In the genomic region with DNA sequence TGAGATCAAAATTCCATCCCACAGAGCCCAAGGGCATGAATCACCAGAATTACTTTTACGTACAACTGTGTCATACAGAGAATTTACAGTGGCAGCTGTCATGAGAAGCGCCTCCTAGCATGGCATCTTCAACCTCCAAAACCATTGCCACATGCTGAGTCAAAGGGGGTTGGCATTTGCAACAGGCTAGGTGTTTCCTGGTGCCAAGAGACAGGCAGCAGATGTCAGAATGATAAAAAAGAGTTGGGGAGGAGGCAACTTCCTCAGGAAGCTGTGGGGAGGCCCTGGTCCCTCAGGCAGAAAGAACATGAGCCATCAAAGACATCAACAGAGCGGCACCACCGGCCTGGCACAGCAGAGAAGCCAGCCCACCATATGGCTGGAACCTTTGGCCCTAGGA, we compare ENCODE assay signal across 10 mouse cellular contexts.
DNase-seq lines count a peak whose midpoint lies in the region; ATAC-seq lines count a peak whose summit lies in the region.
"Had no signal": no experiment of that assay in that cellular context is flagged by ENCODE, and none has a peak within 500 bp of the region (broad histone marks: within the 10 kb centered on the region; RNA-seq: fewer than 3 reads in every experiment).

No protein-coding gene starts in this region.

- H3K4me3 ChIP-seq in megakaryocyte, embryonic 14.5 days (replicated peaks) = peak overlapping the region; percentile 42
- H3K4me3 ChIP-seq in neural tube, embryonic 15.5 days (replicated peaks) = no peak overlapping the region
- H3K4me3 ChIP-seq: embryonic facial prominence, embryonic 15.5 days had no signal

- H3K4me1 ChIP-seq in megakaryocyte, embryonic 14.5 days = peaks cover 67% of the 10 kb centered on the region
- H3K4me1 ChIP-seq in neural tube, embryonic 15.5 days = no peaks in the 10 kb centered on the region
- H3K4me1 ChIP-seq: embryonic facial prominence, embryonic 15.5 days had no signal

- intact Hi-C loops in left cerebral cortex, postnatal 4 days (cut with DNase I) = no loop called here

- H3K9me3 ChIP-seq in megakaryocyte, embryonic 14.5 days = no peaks in the 10 kb centered on the region
- no peaks in the 10 kb centered on the region for H3K9me3 ChIP-seq in neural tube, embryonic 15.5 days (replicated peaks)
- H3K9me3 ChIP-seq: embryonic facial prominence, embryonic 15.5 days had no signal

- H3K27ac ChIP-seq in neural tube, embryonic 15.5 days (replicated peaks) = no peak overlapping the region
- H3K27ac ChIP-seq: embryonic facial prominence, embryonic 15.5 days had no signal

- ATAC-seq in neural tube, embryonic 15.5 days (ENCODE audit: low FRiP score) = no peak

- no peaks in the 10 kb centered on the region for H3K27me3 ChIP-seq in megakaryocyte, embryonic 14.5 days (replicated peaks)
- H3K27me3 ChIP-seq in neural tube, embryonic 15.5 days (replicated peaks) = no peaks in the 10 kb centered on the region
- H3K27me3 ChIP-seq: embryonic facial prominence, embryonic 15.5 days had no signal

- peaks cover 5% of the 10 kb centered on the region for H3K36me3 ChIP-seq in megakaryocyte, embryonic 14.5 days (replicated peaks; ENCODE audit: low read length)
- H3K36me3 ChIP-seq in neural tube, embryonic 15.5 days = no peaks in the 10 kb centered on the region
- H3K36me3 ChIP-seq: embryonic facial prominence, embryonic 15.5 days had no signal

- DNase-seq in left cerebral cortex, postnatal 4 days = peak; percentile 57
- DNase-seq in left cerebral cortex, adult 9 months (ENCODE audit: low spot score in 2 of 2) = no peak
- DNase-seq in c-Kit-positive CD71-negative TER-119-negative erythroid progenitor cells, embryonic 14.5 days (ENCODE audit: low read depth) = peak; percentile 56
- DNase-seq in thymus, postnatal 36 days = peak; percentile 74 to 84
- DNase-seq in adipocyte (ENCODE audit: low spot score) = no peak
- DNase-seq in left cerebral cortex, adult 11 months (ENCODE audit: low spot score) = no peak
- DNase-seq: heart, postnatal 4 days had no signal

- 79% methylated on average over 4 of the region's 4 CpGs for WGBS in neural tube, embryonic 15.5 days

- no peak overlapping the region for H3K9ac ChIP-seq in neural tube, embryonic 15.5 days (replicated peaks)
- H3K9ac ChIP-seq: embryonic facial prominence, embryonic 15.5 days had no signal

- no peak overlapping the region for H3K4me2 ChIP-seq in neural tube, embryonic 15.5 days
- H3K4me2 ChIP-seq: embryonic facial prominence, embryonic 15.5 days had no signal

Comparison
In these comparisons a context has a peak if more than half of its experiments do, and no peak if none do; other contexts are left out.
1. DNase-seq: peak in left cerebral cortex, postnatal 4 days (single experiment), c-Kit-positive CD71-negative TER-119-negative erythroid progenitor cells, embryonic 14.5 days (single experiment) and thymus, postnatal 36 days (2 of 2); none in left cerebral cortex, adult 9 months (0 of 2), adipocyte (single experiment) and left cerebral cortex, adult 11 months (single experiment).